Mouse (Mus musculus): ENCODE data around the gene Ankrd39. TPM values are rescaled to one million over a fixed set of nuclear protein-coding genes. Genes with fewer than 3 reads are reported as not detected.
A peak's percentile ranks its signal among the peaks of the same experiment; 100 is the strongest.

Ankrd39 gene
- polyA plus RNA-seq, 1 experiment from 2014 or later: 23.1 TPM

GRCm38 (mm10) chr1:36524058-36524457, 23.2 kb downstream of the Ankrd39 start:
- no peak overlapping the region for H3K27ac ChIP-seq (ENCODE audit: low read length)
- ATAC-seq (no peak), DNase-seq (ENCODE audit: low spot score) (no peak)
- H3K9me3 ChIP-seq (ENCODE audit: low read length): no peaks in the 10 kb centered on the region
- H3K36me3 ChIP-seq (ENCODE audit: insufficient read depth, low read length): peaks cover 47% of the 10 kb centered on the region
- no peak overlapping the region for H3K4me3 ChIP-seq (ENCODE audit: low read depth, low read length)
- H3K4me2 ChIP-seq (replicated peaks; ENCODE audit: low read depth, low read length): no peak overlapping the region
- no peaks in the 10 kb centered on the region for H3K4me1 ChIP-seq (ENCODE audit: insufficient read depth, low read depth, low read length)
- WGBS: 62% methylated on average over 5 of the region's 5 CpGs
- no peak overlapping the region for H3K9ac ChIP-seq (replicated peaks; ENCODE audit: low read depth)
- H3K27me3 ChIP-seq (replicated peaks; ENCODE audit: insufficient read depth, low read length): no peaks in the 10 kb centered on the region
- TF ChIP-seq CTCF (IDR thresholded peaks at IDR 0.05) (no peak), EP300 (IDR thresholded peaks at IDR 0.05) (no peak)

- Histone ChIP-seq H3K4me3 (ENCODE audit: low read depth, low read length) (no peak overlapping the region), H3K4me2 (replicated peaks; ENCODE audit: low read depth, low read length) (no peak overlapping the region), H3K4me1 (ENCODE audit: insufficient read depth, low read depth, low read length) (no peaks in the 10 kb centered on the region), H3K36me3 (ENCODE audit: insufficient read depth, low read length) (peaks cover 47% of the 10 kb centered on the region), H3K27me3 (replicated peaks; ENCODE audit: insufficient read depth, low read length) (no peaks in the 10 kb centered on the region), H3K9ac (replicated peaks; ENCODE audit: low read depth) (no peak overlapping the region), H3K27ac (ENCODE audit: low read length) (no peak overlapping the region), H3K9me3 (ENCODE audit: low read length) (no peaks in the 10 kb centered on the region)
- ATAC-seq (no peak), DNase-seq (ENCODE audit: low spot score) (no peak)
- 63% methylated on average over 9 of the region's 9 CpGs for WGBS
- TF ChIP-seq CTCF (IDR thresholded peaks at IDR 0.05): no peak
- no peak for TF ChIP-seq EP300 (IDR thresholded peaks at IDR 0.05)
Measured at GRCm38 (mm10) chr1:36523332-36524013, 23.8 kb downstream of the Ankrd39 start.

GRCm38 (mm10) chr1:36522210-36522609, 25.0 kb downstream of the Ankrd39 start:
- Histone ChIP-seq H3K4me1 (ENCODE audit: insufficient read depth, low read depth, low read length) (no peaks in the 10 kb centered on the region), H3K9ac (replicated peaks; ENCODE audit: low read depth) (no peak overlapping the region), H3K9me3 (ENCODE audit: low read length) (no peaks in the 10 kb centered on the region), H3K27ac (ENCODE audit: low read length) (no peak overlapping the region), H3K36me3 (ENCODE audit: insufficient read depth, low read length) (peaks cover 47% of the 10 kb centered on the region), H3K4me3 (ENCODE audit: low read depth, low read length) (no peak overlapping the region), H3K4me2 (replicated peaks; ENCODE audit: low read depth, low read length) (no peak overlapping the region), H3K27me3 (replicated peaks; ENCODE audit: insufficient read depth, low read length) (no peaks in the 10 kb centered on the region)
- ATAC-seq: no peak
- no peak for DNase-seq (ENCODE audit: low spot score)
- WGBS: 92% methylated on average over 7 of the region's 7 CpGs
- TF ChIP-seq EP300 (IDR thresholded peaks at IDR 0.05) (no peak), CTCF (IDR thresholded peaks at IDR 0.05) (no peak)

GRCm38 (mm10) chr1:36519626-36520025, 27.6 kb downstream of the Ankrd39 start:
- DNase-seq (ENCODE audit: low spot score): no peak
- H3K27me3 ChIP-seq (replicated peaks; ENCODE audit: insufficient read depth, low read length): no peaks in the 10 kb centered on the region
- no peak overlapping the region for H3K4me2 ChIP-seq (replicated peaks; ENCODE audit: low read depth, low read length)
- no peak overlapping the region for H3K4me3 ChIP-seq (ENCODE audit: low read depth, low read length)
- 0 out of 2 replicates have a peak, but pooled peaks cover under 1% of the 10 kb centered on the region for H3K4me1 ChIP-seq (ENCODE audit: insufficient read depth, low read depth, low read length)
- H3K9ac ChIP-seq (replicated peaks; ENCODE audit: low read depth): no peak overlapping the region
- no peak for TF ChIP-seq EP300 (IDR thresholded peaks at IDR 0.05)
- TF ChIP-seq CTCF (IDR thresholded peaks at IDR 0.05): no peak
- WGBS: 68% methylated on average over 11 of the region's 11 CpGs
- H3K27ac ChIP-seq (ENCODE audit: low read length): no peak overlapping the region
- no peaks in the 10 kb centered on the region for H3K9me3 ChIP-seq (ENCODE audit: low read length)
- no peak for ATAC-seq
- H3K36me3 ChIP-seq (ENCODE audit: insufficient read depth, low read length): peaks cover 36% of the 10 kb centered on the region

- Histone ChIP-seq H3K9ac (replicated peaks; ENCODE audit: low read depth) (no peak overlapping the region), H3K4me1 (ENCODE audit: insufficient read depth, low read depth, low read length) (peaks cover 10% of the 10 kb centered on the region; the same call in 1 of the 2 replicates), H3K36me3 (ENCODE audit: insufficient read depth, low read length) (peaks cover 31% of the 10 kb centered on the region), H3K27ac (ENCODE audit: low read length) (no peak overlapping the region), H3K4me2 (replicated peaks; ENCODE audit: low read depth, low read length) (no peak overlapping the region), H3K9me3 (ENCODE audit: low read length) (no peaks in the 10 kb centered on the region), H3K27me3 (replicated peaks; ENCODE audit: insufficient read depth, low read length) (no peaks in the 10 kb centered on the region), H3K4me3 (ENCODE audit: low read depth, low read length) (no peak overlapping the region)
- ATAC-seq (no peak), DNase-seq (ENCODE audit: low spot score) (no peak)
- TF ChIP-seq EP300 (IDR thresholded peaks at IDR 0.05) (no peak), CTCF (IDR thresholded peaks at IDR 0.05) (no peak)
- 78% methylated on average over 3 of the region's 3 CpGs for WGBS
Measured at GRCm38 (mm10) chr1:36518259-36518658, 29.0 kb downstream of the Ankrd39 start.

GRCm38 (mm10) chr1:36513718-36514117, 33.5 kb downstream of the Ankrd39 start:
- Histone ChIP-seq H3K4me3 (ENCODE audit: low read depth, low read length) (peak overlapping the region; percentile 97; the same call in 1 of the 2 replicates), H3K27me3 (replicated peaks; ENCODE audit: insufficient read depth, low read length) (no peaks in the 10 kb centered on the region), H3K36me3 (ENCODE audit: insufficient read depth, low read length) (no peaks in the 10 kb centered on the region), H3K4me1 (ENCODE audit: insufficient read depth, low read depth, low read length) (peaks cover 17% of the 10 kb centered on the region; the same call in 1 of the 2 replicates), H3K9me3 (ENCODE audit: low read length) (no peaks in the 10 kb centered on the region), H3K9ac (replicated peaks; ENCODE audit: low read depth) (no peak overlapping the region), H3K27ac (ENCODE audit: low read length) (no peak overlapping the region), H3K4me2 (replicated peaks; ENCODE audit: low read depth, low read length) (peak overlapping the region; percentile 98; the same call in 1 of the 2 replicates)
- DNase-seq (ENCODE audit: low spot score): peak; percentile 55
- WGBS: 58% methylated on average over 2 of the region's 2 CpGs
- no peak for ATAC-seq
- peak; percentile 70 for TF ChIP-seq CTCF (IDR thresholded peaks at IDR 0.05)
- TF ChIP-seq EP300 (IDR thresholded peaks at IDR 0.05): no peak
